Mouse (Mus musculus): ENCODE results near the gene Tmem129. TPM values are rescaled to one million over a fixed set of nuclear protein-coding genes. Genes with fewer than 3 reads are reported as not detected.

Tmem129 gene
- total RNA-seq, 2 experiments from 2014 or later: 17.0 to 17.8 TPM

DNA sequence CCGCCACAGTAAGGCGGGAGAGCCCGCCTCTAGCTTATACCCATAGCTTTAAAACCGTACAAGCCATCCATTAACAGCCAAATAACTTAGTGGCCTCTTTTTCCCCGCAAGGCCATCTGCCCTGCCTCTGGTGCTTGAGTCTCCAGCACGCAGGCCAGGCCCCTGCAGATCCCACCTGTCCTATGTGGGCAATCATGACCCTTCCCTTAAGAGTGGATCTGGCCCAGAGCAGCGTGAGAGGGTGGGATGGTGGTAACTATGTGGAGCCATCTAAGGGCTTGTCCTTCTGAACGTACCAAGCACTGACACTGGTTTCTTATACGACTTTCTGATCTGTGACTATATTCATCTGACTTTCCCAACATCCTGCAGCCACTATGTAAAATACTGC, 5.4 kb downstream of the Tmem129 start:
- no peak for DNase-seq
- intact Hi-C loops (cut with DNase I): loop anchor here (10.0 kb wide), 1 partner anchor 282 kb away; the partner anchor contains the start of gene Nelfa

DNA sequence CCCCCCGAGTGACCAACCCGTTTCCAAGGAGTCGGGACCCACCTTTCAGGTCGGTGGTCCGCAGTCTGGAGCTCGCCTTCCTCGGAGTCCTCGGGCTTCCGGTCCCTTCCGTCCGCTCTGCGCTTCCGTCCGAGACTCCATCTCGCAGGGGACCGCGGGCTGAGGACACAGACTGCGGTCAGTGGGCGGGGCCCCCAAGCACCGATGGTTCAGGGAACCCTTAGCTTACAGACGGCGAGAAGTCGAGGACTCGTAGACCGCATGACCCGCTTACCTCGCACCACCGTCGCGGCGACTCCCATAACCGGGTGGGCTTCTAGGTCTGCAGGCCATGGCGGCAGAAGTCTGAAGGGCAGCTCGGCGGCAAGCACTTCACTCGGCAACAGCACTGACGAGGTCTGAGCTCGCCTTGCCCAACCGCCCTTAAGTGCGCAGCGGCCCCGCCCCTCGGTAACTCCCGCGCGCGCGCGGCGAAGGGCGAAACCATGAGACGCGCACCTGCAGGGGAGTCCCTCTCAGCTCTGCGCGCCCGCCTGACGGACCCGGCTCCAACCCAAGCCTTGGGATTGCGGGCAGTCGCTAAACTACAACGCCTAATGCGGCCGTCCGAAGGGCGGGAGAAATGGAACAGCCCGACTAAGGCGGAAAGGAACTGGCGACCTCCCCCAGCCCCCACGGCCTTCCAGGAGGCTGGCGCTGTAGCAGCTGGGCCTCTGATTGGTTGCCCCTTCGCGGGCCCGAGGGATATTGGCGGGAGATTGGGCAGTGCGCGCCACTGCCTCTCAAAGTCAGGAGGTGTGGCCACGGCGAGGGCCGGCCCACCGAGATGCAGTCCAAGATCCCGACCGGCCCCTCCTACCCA, 6.1 kb downstream of the Tmem129 start, which contains the start of gene Slbp:
Gene Slbp, minus strand, starts transcription at position 654 of the 862 bp plus-strand sequence.
- intact Hi-C loops (cut with DNase I): loop anchor here (10.0 kb wide), 1 partner anchor 283 kb away; the partner anchor contains the start of gene Nelfa
- peak; percentile 94 to 97 for DNase-seq

DNA sequence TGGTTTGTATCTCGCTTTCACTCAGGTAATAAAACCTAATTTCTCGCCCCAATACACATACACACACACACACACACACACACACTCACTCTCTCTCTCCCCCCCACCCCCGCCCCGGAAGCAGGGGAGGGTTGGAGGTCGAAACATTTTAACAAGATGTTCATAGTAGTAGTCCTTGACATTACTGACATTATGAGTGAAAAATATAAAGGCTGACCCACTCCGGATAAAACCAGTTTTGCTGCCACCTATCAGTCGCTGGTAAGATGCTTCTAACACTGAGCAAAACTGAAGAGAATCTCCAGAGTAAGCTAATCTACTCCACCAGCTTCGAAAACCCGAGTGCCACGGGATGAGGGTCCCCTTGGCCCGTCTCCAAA, 6.7 kb downstream of the Tmem129 start:
- no peak for DNase-seq
- intact Hi-C loops (cut with DNase I): loop anchor here (10.0 kb wide), 1 partner anchor 283 kb away; the partner anchor contains the start of gene Nelfa

DNA sequence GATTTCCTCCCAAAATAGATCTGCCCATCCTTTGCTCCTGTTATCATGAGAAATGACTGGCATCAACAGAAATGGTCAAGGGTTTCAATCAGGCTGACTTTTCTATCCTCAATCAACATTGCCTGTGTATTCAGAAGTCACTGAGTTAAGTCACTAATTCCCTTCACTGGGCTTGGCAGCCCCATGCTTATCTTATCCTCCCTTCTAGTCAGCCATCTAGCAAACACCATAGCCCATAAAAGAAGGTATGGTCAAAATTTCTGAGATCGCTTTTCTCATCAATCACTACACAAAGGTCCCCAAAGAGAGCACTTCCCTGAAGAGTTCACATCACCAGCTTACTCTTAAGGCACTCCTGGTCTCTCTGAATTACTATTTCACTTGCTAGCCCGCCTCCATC, 7.2 kb downstream of the Tmem129 start:
- no peak for DNase-seq
- intact Hi-C loops (cut with DNase I): loop anchor here (10.0 kb wide), 1 partner anchor 284 kb away; the partner anchor contains the start of gene Nelfa

DNA sequence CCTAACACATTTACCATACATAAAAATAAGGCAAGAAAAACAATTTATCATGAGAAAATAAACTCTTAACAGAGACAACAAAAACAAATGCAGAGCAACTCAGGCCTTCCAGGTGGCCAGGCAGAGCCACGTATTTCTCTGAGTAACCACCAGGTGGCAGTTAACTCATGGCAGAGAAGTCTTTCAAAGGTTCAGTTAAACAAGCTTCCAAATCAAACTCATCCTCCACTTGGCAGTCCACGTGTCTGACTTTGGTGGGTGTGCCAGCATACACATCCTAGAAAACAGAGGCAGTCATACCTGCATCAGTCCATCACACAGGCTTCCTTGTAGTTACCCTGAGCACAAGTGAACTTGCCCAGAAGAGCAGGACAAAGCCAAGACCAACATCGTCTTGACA, 17.6 kb downstream of the Tmem129 start:
- peak; percentile 35 to 67 for DNase-seq
- intact Hi-C loops (cut with DNase I): no loop called here

DNA sequence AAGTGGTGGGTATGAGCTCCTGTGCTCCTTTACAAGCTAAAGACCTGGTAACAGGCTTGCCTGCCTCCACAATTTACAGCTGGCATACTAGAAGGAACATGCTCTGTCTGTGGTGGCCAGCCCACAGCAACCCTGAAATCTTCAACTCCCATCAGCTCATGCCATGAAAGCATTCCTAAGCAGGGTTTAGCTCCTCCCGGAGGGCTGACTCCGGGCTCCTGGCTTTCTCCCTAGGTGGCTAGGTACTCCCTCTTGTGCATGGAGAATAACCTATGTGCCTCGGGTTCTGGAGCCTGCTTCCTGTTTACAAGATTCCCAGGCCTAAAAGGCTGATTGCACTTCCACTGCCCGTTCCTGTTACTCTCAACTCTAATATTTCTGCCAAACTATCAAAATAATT, 19.4 kb downstream of the Tmem129 start:
- no peak for DNase-seq
- intact Hi-C loops (cut with DNase I): no loop called here

DNA sequence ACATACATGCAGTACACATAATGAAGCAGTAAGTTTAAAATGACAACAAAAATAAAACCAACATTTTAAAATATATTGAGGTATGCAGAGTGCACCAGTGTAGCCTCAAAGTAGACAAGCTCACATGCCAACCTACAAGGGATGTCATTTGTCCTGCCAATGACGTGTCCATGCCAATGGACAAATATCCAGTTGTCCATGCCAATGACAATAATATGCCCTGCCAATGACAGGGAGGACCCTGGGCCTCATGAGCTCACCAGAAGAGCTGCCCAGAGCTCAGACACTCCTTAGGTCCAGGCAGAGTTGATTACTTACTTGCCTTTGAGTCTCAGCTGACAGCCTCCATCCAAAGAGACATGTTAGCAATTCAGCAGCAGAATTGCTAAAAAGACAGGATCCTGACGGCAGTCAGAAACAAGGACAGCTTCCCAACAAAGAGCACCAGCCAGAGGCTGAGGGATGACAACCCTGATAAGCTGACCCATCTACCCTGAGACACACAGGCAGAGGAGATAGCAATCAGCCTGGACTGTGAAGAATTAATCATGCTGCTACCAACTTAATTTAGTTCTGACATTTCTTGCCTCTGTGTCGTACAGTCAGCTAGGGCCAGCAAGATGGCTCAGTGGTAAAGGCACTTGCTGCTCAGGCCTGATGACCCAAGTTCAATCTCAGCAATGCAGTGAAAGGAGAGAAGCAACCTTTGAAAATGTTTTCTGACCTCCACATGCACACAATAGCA, 20.4 kb downstream of the Tmem129 start:
- intact Hi-C loops (cut with DNase I): no loop called here

DNA sequence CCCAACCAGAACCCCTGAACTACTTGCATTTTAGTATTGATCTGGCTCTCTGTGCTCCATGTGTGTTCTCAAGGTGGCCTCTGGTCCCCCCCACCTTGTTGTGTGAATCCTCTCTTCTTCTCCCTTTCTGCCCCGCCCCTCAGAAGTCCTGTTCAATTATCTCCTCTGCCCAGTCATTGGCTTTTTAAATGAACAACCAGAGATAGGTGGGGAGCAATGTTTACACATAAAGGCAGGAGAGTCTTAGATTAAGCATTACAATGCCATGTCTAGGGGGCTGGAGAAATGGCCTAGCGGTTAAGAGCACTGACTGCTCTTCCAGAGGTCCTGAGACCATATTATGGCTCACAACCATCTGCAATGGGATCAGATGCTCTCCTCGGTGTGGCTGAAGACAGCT, 22.9 kb downstream of the Tmem129 start:
- no peak for DNase-seq
- intact Hi-C loops (cut with DNase I): no loop called here

More for the DNA sequence above, 20.4 kb downstream of the Tmem129 start:
- DNase-seq: no peak

DNA sequence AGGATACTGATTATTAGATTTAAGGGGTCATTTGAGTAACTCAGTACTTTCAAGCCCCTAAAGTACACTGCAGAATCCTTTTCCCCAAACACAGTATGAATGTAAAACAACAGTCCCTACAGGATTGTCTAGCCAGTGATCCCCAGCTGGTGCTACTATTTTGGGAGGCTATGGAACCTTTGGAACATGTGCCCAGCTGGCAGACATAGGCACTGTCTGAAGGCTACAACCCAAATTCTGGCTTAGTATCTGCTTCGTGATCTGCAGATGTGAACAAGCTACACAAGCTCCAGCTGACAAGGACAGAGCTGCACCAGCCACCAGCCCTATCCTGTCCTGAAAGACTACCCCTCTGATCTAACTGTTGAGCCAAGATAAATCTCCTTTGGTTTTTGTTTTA, 25.7 kb downstream of the Tmem129 start:
- DNase-seq: no peak

DNA sequence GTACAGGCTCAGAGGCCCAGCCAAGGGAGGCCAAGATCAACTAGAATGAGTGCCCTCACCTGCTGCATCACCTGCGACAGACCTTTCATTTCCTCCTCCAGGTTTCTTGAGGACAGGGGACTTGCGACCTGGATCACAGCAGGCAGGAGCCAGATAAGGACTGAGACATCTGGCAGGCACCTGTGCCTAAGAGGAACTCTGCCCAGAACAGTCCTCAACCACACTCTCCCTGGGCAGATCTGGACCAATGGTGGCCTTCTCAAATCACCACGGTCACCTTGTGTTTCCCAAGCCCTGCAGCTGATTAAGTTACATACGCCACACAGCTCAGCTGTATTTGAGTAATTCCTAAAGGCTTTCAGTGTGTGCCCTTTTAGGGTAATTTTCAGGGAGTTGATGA, 27.6 kb downstream of the Tmem129 start:
- intact Hi-C loops (cut with DNase I): no loop called here
- peak in 1 of 2 experiments; percentile 28 for DNase-seq

More for the DNA sequence above, 25.7 kb downstream of the Tmem129 start:
- intact Hi-C loops (cut with DNase I): no loop called here

DNA sequence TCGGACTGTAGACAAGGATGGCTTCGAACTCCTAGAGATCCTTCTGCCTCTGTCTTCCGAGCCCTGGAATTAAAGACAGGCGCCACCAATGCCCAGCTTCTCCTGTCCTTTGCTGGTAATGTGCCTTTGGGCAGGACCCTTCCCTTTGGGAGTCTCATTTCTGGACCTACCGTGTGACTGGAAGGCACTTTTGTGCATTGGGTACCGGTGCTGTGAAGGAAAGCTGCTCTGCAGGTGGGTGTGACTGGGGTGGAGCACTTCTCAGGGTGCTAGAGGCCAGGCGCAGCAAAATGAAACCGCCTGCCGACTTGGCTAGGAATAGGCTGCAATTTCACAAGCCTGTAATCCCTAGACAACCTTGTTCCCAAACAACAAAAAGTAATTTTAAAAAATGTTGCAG, 28.2 kb downstream of the Tmem129 start:
- DNase-seq: peak; percentile 40 to 47
- intact Hi-C loops (cut with DNase I): no loop called here

DNA sequence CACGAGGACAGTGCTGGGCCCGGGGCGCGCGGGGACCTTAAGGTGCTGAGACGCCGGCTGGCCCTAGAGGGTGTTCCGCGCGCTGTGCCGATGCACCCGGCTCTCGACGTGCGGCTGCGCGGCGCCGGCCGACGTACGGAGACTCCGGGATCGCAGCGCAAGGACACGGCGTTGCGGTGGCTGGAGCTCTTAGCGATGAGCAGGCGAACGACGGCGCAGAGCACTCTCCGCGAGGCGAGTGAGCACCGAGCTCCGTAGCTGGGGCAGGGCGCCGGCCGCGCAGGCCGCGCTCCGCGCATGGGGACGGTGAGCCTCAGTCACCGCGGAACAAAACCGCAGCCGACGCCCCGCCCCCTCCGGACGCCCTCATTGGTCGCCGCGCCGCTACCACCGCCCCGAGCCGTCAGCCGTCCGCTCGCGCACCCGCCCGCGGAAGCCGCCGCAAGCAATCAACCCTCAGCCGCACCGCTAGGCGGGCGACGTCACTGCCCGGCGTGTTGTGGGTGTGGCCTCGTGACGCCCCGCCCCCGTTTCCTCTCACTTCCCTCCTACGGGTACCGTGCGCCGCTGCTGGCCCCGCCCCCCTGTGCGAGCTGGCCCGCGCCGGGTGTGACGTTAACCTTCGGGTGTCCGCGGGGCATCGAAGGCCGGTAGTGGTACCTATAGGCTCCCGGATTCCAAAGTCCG, 28.8 kb downstream of the Tmem129 start, which contains the start of the genes Fam53a and Gm9903:
Gene Fam53a, minus strand, starts transcription at position 335 of the 687 bp plus-strand sequence.
Gene Gm9903, plus strand, starts transcription at position 625 of the 687 bp plus-strand sequence.
- peak; percentile 100 for DNase-seq
- intact Hi-C loops (cut with DNase I): no loop called here

DNA sequence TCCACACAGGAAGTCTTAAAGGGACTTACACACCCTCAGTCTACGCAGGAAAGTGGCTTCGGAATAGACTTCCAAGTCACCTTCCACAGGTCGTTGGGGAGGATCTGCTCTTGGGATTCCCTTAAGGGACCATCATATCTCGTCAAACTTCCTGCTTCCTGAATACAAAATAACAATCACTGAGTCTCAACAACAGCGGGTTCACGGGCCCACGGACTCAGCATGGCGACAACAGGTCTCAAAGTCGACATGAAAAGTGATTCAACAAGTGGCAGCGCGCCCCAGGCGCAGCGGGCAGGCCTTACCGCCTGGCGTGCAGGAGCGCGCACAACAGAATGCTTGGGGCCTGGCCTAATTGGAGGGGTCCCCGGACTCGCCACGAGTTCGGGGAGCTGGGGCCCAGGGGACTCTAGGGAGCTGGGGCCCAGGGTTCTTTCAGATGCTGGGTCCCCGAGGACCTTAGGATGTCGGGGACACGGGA, 29.4 kb downstream of the Tmem129 start:
- intact Hi-C loops (cut with DNase I): no loop called here
- DNase-seq: peak in 1 of 2 experiments; percentile 59

DNA sequence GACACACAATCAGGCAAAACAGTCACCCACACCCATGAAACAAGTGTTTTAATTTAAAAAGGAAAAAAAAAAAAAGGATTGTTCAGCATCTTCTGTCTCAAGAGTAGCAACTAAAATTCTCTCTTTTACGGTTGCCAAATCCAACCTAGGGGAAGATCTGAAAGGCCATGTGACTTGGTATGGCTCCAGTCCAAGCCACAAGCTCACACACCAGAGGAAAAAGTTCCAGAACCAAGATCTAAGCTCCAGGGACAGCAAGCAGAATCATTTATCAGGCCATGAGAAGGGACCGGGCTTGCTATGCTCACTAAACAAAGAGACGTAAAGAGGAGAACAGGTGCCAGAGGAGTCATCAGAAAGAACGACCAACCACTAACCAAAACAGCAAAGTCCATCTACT, 30.2 kb downstream of the Tmem129 start:
- no peak for DNase-seq
- intact Hi-C loops (cut with DNase I): no loop called here

DNA sequence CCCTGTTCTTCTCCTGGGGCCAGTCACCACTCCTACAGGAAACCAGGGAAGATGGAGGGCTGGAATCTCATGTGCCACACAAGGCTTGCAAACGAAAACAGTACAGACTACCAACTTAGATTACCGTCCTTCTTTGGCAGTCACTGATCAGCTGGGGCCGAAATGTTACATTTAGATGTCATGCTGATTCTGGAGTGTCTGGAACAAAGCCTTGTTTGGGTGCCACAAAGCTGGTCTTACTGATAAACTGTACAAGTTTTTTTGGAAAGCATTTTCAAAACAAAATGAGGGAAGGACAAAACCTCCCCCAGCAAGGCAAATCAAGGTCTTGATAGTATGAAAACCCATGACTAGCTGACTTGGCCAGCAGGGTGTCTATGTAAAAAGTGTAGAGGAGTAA, 34.5 kb downstream of the Tmem129 start:
- intact Hi-C loops (cut with DNase I): no loop called here
- DNase-seq: no peak

DNA sequence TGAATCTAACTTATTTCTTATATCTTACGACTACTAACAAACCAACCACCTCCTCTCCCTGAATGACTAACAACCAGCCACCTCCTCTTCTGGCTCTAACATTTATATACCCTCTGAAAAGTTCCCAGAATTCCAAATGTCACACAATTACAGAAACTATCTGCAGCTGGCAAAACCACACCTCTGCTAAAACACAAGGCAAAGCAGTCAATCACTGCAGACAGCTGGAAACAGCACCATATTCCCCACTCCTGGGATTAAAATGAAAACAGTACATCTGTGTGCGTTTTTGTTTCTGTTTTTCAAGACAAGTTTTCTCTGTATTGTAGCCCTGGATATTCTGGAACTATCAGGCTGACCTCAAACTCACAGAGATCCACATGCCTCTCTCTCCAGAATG, 35.5 kb downstream of the Tmem129 start:
- DNase-seq: no peak
- intact Hi-C loops (cut with DNase I): no loop called here

DNA sequence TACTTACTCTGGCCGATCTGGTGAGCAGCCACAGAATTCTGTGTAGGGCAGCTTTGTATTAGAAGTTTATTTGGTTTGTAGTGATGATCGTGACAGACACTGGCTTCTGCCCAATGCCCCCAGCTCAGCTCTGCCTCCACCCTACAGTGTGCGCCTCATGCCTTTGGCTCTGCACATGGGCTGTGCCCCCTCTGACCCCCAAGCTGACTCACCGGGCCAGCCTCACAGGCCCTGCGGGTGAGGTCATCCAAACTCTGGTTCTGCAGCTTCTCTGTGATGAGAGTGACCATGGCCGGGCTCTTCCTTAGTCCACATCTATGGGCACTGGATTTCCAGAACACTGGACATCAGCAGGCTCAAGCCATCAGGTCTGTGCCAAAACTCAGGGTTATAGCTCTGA, 43.8 kb downstream of the Tmem129 start:
- intact Hi-C loops (cut with DNase I): no loop called here
- no peak for DNase-seq

DNA sequence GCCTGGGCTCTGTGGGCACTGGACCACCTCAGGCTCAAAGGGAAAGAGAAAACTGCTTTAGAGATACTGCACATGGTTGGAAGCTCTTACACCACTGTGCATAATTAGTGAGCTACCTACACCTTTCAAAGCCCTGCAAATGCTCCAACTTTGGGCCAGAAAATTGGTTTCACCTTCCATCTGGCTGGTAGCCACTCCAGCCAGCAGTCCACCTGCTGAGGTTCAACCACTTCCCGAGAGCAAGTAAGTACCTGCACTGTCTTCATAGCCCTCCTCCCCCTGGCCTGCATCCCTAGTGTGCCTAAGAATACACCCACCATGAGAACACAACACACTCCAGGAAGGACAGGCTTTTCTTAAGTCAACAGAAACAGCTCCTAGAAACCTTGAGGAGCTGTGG, 46.4 kb downstream of the Tmem129 start:
- no peak for DNase-seq
- intact Hi-C loops (cut with DNase I): no loop called here

DNA sequence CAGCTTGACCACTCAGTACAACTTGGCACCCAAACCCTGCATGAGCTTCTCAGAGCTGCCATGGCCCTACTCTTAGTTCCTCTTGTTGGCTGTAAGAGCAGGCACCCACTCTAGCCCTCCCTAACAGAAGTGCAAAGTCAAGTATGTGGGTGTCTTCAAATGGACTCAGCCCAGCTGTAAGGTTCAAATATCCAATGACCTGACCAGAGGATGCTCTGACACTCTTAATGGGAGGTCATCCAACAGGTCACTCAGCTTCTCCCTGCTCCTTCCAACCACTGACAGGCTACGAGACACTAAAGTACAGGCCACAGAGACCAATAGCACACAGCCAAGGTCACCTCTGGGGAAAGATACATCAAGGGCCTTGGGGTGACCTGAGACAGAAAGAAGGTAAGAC, 49.0 kb downstream of the Tmem129 start:
- intact Hi-C loops (cut with DNase I): no loop called here
- DNase-seq: no peak

DNA sequence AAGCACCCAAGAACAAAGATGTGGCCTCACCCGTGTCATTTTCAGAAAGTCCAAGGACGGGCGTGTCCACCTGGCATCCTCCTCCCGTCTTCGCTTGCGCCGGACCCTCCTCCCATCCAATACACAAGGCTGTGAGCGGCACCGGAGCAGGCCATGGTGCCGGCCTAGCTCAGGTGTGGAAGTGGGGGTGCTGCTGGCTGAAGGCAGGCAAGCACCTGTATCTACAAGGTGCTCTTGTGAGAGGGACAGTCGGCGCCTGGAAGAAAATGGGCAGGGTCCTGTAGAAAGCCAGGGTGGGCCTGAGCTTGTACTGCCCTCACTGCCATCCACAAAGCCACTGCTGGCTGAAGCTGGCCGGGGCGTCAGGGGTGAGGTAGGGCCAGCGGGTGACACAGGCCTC, 50.8 kb downstream of the Tmem129 start:
- intact Hi-C loops (cut with DNase I): no loop called here
- no peak for DNase-seq
